Mouse (Mus musculus): ENCODE measurements around the gene Auts2.

Gene Auts2

DNA sequence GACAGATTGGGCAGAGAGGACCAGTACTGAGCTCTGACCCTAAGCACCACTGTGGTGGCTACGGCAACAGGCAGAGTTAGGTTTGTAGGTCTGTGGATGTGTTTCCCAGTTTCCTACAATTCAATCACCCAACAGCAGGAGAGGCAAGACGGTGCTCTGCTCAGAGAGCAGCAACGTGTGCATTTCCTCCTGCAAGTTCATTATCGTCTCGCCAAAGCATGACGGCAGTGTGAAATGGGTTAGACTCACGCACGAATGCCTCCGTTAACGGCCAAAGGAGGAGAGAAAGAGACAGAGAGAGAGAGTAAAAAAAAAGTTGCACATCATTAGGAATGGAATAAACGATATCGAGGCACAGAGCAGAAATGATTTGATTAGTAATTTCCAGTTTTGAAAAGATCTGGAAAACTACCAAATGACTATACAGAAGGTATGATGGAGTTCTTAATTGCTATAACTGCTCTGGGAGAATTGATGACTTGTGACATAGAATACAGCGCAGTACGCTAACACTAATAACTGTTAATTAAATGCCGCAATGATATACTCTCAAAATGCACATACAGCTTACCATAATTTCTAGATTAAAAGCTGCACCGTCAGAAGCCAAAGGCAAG is 968.6 kb downstream of the Auts2 start:
- no peak for DNase-seq (ENCODE audit: low spot score in 2 of 2)

- DNase-seq (ENCODE audit: low spot score in 2 of 2): no peak
Measured at GRCm38 (mm10) chr5:131573296-131574177, 969.6 kb downstream of the Auts2 start.

- no peak for DNase-seq (ENCODE audit: low spot score in 2 of 2)
Measured at GRCm38 (mm10) chr5:131566032-131566431, 977.1 kb downstream of the Auts2 start.

DNA sequence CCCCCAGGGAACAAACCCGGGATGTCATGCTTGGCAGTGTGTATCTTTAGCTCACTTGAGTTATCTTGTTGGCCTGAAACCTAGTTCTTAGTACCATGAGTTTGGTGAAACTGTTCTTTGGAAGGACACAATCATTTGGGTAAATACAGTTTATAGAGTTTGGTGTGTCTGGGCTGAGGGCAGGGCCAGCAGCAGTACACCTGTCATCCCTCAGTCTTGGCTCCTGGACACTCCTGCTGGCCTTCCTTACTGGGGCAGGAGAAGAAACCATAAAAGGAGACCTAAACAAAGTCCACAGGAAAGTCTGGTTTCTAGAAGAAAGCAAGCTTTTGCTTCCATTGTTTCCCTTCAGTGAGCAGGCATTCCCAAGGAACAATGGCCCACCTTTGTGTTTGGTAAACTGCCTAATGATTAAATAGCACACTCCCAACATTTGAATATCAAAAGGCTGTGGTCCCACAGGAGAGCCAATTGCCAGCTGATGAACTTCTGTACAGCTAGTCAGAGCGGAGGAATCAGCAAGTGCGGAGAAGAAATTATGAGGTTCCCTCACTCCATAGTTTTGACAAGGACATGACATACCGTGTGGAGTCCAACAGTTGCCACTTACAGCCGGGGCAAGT is 979.4 kb downstream of the Auts2 start:
- no peak for DNase-seq (ENCODE audit: low spot score in 2 of 2)

DNA sequence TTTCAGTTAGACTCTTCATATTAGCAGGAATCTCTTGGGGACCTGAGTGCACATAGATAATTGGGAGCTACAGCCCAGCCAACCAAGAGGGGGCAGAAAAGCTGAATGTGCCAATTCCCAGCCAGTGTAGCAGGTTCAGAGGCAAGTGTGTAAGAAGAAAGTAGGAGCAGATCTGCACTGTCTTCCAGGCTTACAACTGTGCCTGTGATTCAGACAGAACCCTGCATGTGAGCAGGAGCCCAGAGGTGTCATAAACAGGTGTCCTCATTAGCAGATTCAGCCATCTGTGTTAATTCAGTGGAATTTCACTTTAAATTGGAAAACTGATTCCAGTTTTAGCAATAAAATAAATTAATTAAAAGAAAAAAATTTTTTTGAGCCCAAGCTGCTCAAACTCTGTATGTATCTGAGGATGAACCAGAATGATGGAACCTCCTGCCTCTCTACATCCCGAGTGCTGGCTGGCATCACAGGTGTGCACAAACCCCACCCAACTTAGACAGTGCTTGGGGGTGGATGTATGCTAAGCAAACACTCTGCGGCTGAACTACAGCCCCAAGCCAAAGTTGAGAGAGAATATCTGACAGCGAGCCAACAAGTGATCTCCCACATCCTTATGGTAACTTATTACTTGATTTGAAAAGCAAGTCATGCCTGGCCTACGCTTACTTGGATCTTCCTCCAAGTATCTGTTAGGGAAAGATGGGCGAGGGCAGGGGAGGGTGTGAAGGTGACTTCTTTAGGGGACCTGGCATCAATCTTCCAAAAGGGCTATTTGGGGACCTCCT is 982.2 kb downstream of the Auts2 start:
- DNase-seq (ENCODE audit: low spot score in 2 of 2): no peak

- no peak for DNase-seq (ENCODE audit: low spot score in 2 of 2)
Measured at GRCm38 (mm10) chr5:131558403-131559174, 984.6 kb downstream of the Auts2 start.

DNA sequence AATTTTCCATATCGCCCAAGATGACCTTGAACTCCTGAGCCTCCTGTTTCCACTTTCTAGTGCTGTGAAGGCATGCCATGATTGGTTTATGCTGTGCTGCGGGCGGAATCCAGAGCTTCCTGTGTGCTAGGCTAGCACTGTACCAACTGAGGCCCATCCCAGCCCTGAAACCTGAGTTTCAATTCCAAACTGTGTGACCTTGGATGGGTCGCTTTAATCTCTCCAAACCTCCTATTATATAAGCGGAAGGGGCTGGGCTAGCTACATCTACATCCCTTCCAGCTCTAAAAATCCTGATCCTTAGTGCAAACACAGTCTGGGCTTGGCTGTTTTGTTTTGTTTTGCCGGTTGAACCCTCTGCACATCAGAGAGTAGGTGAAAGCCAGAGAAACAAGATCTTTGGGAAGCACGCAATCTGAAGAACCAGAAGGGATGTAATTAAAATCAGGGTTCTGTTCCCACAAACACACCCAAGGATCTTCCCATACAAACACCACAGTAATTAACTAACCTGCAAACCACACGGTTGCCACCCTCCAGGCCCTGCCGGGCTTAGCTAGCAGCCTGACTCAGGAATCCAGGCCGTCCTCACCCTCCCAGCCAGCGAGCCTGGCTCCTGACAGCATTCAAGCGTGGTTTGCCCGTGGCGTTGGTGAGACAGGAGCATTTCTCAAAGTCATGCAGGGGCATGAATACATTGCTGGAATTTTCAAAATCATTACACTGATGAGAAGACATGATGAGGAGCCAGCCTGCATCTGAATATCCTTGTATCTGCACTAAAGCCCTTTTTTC is 985.4 kb downstream of the Auts2 start:
- no peak for DNase-seq (ENCODE audit: low spot score in 2 of 2)

- no peak for DNase-seq (ENCODE audit: low spot score in 2 of 2)
Measured at GRCm38 (mm10) chr5:131548932-131549563, 994.1 kb downstream of the Auts2 start.

GRCm38 (mm10) chr5:131547926-131548325 is 995.2 kb downstream of the Auts2 start:
- DNase-seq (ENCODE audit: low spot score in 2 of 2): no peak

- DNase-seq (ENCODE audit: low spot score in 2 of 2): no peak
Measured at GRCm38 (mm10) chr5:131546414-131546813, 996.7 kb downstream of the Auts2 start.

DNA sequence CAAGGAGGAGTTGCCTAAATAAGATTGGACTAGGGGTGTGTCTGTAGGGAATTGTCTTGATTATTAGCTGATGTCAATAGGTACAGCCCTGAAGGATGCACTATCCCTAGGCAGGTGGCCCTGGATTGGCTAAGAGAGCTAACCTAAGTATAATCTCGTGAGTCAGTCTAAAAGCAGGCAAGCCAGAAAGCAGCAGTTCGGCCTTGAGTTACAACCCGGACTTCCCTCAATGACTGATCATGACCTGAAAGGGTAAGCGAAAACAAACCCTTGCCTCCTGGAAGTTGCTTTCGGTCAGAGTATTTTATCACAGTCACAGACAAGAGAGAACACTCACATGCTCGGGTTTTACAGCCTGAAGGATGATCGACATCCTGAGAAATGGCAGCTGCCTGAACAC is 998.8 kb downstream of the Auts2 start:
- no peak for DNase-seq (ENCODE audit: low spot score in 2 of 2)

GRCm38 (mm10) chr5:131538311-131538915 is 1004.7 kb downstream of the Auts2 start:
- peak in 1 of 2 experiments; percentile 18 for DNase-seq (ENCODE audit: low spot score in 2 of 2)

DNA sequence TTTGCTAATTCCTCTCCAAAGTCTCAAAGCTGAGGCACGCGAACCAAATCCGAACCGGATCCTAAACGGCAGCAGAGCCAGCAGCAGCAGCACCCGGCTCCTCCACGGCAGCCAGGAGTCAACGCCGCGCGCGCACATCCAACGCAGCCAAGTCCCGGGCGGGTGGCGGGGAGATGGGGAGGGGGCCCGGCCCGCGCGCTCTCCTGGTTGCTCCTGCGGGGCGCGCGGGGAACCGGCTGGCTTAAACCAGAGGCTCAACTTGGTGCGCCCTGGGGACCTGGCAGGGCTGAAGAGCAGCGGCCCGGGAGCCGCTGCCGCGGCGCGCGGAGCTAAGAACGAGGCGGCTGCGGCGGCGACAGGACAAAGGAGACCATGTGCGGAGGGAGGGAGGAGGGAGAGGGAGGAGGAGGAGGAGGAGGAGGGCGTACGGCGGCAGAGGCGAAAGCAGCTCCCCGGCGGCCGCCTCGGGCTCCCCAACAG is 1005.3 kb downstream of the Auts2 start:
- DNase-seq (ENCODE audit: low spot score in 2 of 2): peak in 1 of 2 experiments; percentile 15

DNA sequence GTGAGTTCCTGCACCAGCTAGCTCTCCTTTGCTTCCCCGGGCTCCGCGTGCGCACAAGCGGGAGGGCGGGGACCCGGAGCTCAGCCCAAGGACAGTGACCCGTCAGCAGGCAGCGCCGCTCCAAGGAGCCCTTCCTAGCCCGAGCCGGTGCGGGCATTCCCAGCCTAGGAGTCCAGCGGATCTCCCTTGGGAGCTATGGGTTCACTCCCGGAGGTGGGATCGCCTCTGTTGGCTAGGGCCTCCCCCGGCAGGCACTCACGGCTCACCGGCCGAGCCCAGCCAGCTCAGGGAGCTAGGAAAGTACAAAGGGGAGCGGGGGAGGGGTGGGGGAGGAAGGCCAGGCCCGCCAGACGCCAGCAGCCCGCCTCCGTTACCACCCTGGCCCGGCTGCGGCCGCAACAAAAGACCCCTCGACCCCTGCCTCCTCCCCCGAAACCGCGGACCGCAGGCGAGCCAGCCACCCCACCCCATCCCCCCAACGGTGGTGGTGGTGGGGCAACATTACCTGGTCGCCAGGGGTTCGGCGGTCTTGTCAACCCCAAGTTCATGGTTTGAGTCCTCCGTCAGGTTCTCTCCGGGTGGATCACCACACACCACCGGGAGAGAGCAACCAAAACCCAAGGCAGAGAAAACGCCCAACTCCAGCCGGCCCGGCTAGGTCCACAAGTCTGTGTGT is 1005.9 kb downstream of the Auts2 start:
- no peak for DNase-seq (ENCODE audit: low spot score in 2 of 2)

DNA sequence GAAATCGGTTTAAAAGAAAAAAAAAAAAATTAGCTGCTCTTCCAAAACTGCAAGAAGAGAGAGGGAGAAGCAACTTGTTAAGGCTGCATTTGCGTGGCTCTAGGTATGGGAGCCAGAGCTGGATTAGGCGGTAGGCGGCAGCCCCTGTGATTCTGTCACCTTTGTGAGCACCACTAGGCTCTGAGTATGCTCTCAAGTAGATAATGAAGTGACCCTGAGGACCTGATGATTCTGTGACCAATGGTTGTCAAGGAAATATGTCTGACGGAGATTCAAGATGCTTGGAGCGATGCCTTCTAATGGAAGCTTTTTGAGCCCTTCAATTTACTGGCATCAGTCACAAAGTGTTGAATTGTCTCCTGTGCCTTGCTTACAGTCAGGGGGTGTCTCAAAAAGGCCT is 1007.4 kb downstream of the Auts2 start:
- no peak for DNase-seq (ENCODE audit: low spot score in 2 of 2)

DNA sequence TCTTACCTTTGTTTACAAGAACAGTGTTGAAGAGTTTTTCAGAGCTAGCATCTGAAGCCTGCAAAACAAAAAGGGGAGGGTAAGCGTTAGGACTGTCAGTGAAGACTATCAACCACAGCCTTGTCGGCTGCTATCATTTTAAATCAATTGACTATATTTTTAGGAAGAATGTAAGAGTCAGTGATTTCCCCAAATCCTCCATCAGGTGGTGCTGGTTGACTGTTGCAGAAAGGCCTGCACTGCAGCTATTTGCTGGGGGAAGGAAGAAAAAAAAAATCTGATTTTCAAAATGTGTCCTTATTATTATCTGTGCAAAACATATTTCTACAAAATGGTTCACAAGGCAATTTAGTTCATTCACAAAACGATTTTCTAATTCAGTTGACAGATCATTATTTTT is 1009.3 kb downstream of the Auts2 start:
- no peak for DNase-seq (ENCODE audit: low spot score in 2 of 2)

GRCm38 (mm10) chr5:131531744-131532552 is 1011.2 kb downstream of the Auts2 start:
- DNase-seq (ENCODE audit: low spot score in 2 of 2): no peak

- no peak for DNase-seq (ENCODE audit: low spot score in 2 of 2)
Measured at GRCm38 (mm10) chr5:131530828-131531227, 1012.3 kb downstream of the Auts2 start.
